Mouse (Mus musculus) ovary, adult 2 months (tissue): ENCODE measurements around the gene Kif16b. TPM values are rescaled to one million over a fixed set of nuclear protein-coding genes. Genes with fewer than 3 reads are reported as not detected.

Experiments used
- polyA plus RNA-seq: library from polyadenylated mRNA; depleted of rRNA; stranded (reverse); fragments of >200 nt; gene quantifications from 2 replicates; pipeline ENCODE4 v1.2.3, GENCODE M21; 2012; rRNA removed

Gene Kif16b
- 11.3 and 14.0 TPM in 2 replicates for polyA plus RNA-seq

GRCm38 (mm10) chr2:142900862-142901805 lies at the start of gene Kif16b:
Gene Kif16b, minus strand, starts transcription at chr2:142901531.

Other genes with a start within 250 kb of the Kif16b start
- gene Snrpb2, start 161.5 kb upstream of the Kif16b start, polyA plus RNA-seq: 1.8 and 3.1 TPM in 2 replicates
- not detected in 2 replicates for gene Otor, start 176.9 kb upstream of the Kif16b start, polyA plus RNA-seq